Mouse (Mus musculus): ENCODE data around the gene Teddm2. TPM values are rescaled to one million over a fixed set of nuclear protein-coding genes. Genes with fewer than 3 reads are reported as not detected.

Teddm2 gene
- polyA plus RNA-seq, 1 experiment = 0.14 TPM

GRCm38 (mm10) chr1:153836036-153836435 lies 64.0 kb downstream of the Teddm2 start:
- TF ChIP-seq CTCF (conservative IDR thresholded peaks at IDR 0.05; ENCODE audit: insufficient read depth, insufficient read length, low read depth, low read length) (no peak), POLR2A (IDR thresholded peaks at IDR 0.05; ENCODE audit: low read depth, low read length) (no peak)
- no peaks in the 10 kb centered on the region for H3K27me3 ChIP-seq (replicated peaks; ENCODE audit: control insufficient read depth, insufficient read depth, low read length)
- H3K27ac ChIP-seq (ENCODE audit: insufficient read depth, low read depth, low read length) = no peak overlapping the region
- 62% methylated on average over 4 of the region's 4 CpGs for WGBS
- no peak overlapping the region for H3K4me3 ChIP-seq (ENCODE audit: insufficient read depth, low read depth, low read length)
- H3K36me3 ChIP-seq (ENCODE audit: control insufficient read depth, insufficient read depth, low read length) = no peaks in the 10 kb centered on the region
- H3K4me1 ChIP-seq (ENCODE audit: control insufficient read depth, insufficient read depth, low read length) = no peaks in the 10 kb centered on the region
- DNase-seq = no peak

- 83% methylated on average over 4 of the region's 4 CpGs for WGBS
- no peak for DNase-seq
- no peak overlapping the region for H3K4me3 ChIP-seq (ENCODE audit: insufficient read depth, low read depth, low read length)
Measured at GRCm38 (mm10) chr1:153830746-153831145, 69.3 kb downstream of the Teddm2 start.

GRCm38 (mm10) chr1:153820216-153820615 lies 79.8 kb downstream of the Teddm2 start:
- 85% methylated on average over 3 of the region's 3 CpGs for WGBS
- TF ChIP-seq POLR2A (IDR thresholded peaks at IDR 0.05; ENCODE audit: low read depth, low read length) (no peak), CTCF (conservative IDR thresholded peaks at IDR 0.05; ENCODE audit: insufficient read depth, insufficient read length, low read depth, low read length) (no peak)

More at GRCm38 (mm10) chr1:153830746-153831145, 69.3 kb downstream of the Teddm2 start:
- Histone ChIP-seq H3K27ac (ENCODE audit: insufficient read depth, low read depth, low read length) (no peak overlapping the region), H3K4me1 (ENCODE audit: control insufficient read depth, insufficient read depth, low read length) (no peaks in the 10 kb centered on the region), H3K36me3 (ENCODE audit: control insufficient read depth, insufficient read depth, low read length) (no peaks in the 10 kb centered on the region), H3K27me3 (replicated peaks; ENCODE audit: control insufficient read depth, insufficient read depth, low read length) (no peaks in the 10 kb centered on the region)
- TF ChIP-seq POLR2A (IDR thresholded peaks at IDR 0.05; ENCODE audit: low read depth, low read length) = no peak
- TF ChIP-seq CTCF (conservative IDR thresholded peaks at IDR 0.05; ENCODE audit: insufficient read depth, insufficient read length, low read depth, low read length) = no peak

GRCm38 (mm10) chr1:153814278-153814677 lies 85.8 kb downstream of the Teddm2 start:
- H3K27ac ChIP-seq (ENCODE audit: insufficient read depth, low read depth, low read length) = no peak overlapping the region
- no peak for DNase-seq
- no peak overlapping the region for H3K4me3 ChIP-seq (ENCODE audit: insufficient read depth, low read depth, low read length)
- no peaks in the 10 kb centered on the region for H3K27me3 ChIP-seq (replicated peaks; ENCODE audit: control insufficient read depth, insufficient read depth, low read length)
- no peak for TF ChIP-seq CTCF (conservative IDR thresholded peaks at IDR 0.05; ENCODE audit: insufficient read depth, insufficient read length, low read depth, low read length)
- TF ChIP-seq POLR2A (IDR thresholded peaks at IDR 0.05; ENCODE audit: low read depth, low read length) = no peak
- no peaks in the 10 kb centered on the region for H3K36me3 ChIP-seq (ENCODE audit: control insufficient read depth, insufficient read depth, low read length)
- WGBS = 55% methylated on average over 2 of the region's 2 CpGs
- no peaks in the 10 kb centered on the region for H3K4me1 ChIP-seq (ENCODE audit: control insufficient read depth, insufficient read depth, low read length)

More at GRCm38 (mm10) chr1:153820216-153820615, 79.8 kb downstream of the Teddm2 start:
- DNase-seq = no peak
- H3K4me1 ChIP-seq (ENCODE audit: control insufficient read depth, insufficient read depth, low read length) = no peaks in the 10 kb centered on the region
- no peak overlapping the region for H3K4me3 ChIP-seq (ENCODE audit: insufficient read depth, low read depth, low read length)
- no peak overlapping the region for H3K27ac ChIP-seq (ENCODE audit: insufficient read depth, low read depth, low read length)
- no peaks in the 10 kb centered on the region for H3K27me3 ChIP-seq (replicated peaks; ENCODE audit: control insufficient read depth, insufficient read depth, low read length)
- no peaks in the 10 kb centered on the region for H3K36me3 ChIP-seq (ENCODE audit: control insufficient read depth, insufficient read depth, low read length)

- TF ChIP-seq POLR2A (IDR thresholded peaks at IDR 0.05; ENCODE audit: low read depth, low read length) (no peak), CTCF (conservative IDR thresholded peaks at IDR 0.05; ENCODE audit: insufficient read depth, insufficient read length, low read depth, low read length) (peak; percentile 47)
- DNase-seq = peak; percentile 65
- 38% methylated on average over 13 of the region's 13 CpGs for WGBS
Measured at GRCm38 (mm10) chr1:153807390-153807993, 92.5 kb downstream of the Teddm2 start.

GRCm38 (mm10) chr1:153803530-153803929 lies 96.5 kb downstream of the Teddm2 start:
- TF ChIP-seq POLR2A (IDR thresholded peaks at IDR 0.05; ENCODE audit: low read depth, low read length) = no peak
- no peak for TF ChIP-seq CTCF (conservative IDR thresholded peaks at IDR 0.05; ENCODE audit: insufficient read depth, insufficient read length, low read depth, low read length)
- WGBS = 85% methylated on average over 8 of the region's 8 CpGs
- Histone ChIP-seq H3K4me1 (ENCODE audit: control insufficient read depth, insufficient read depth, low read length) (no peaks in the 10 kb centered on the region), H3K27me3 (replicated peaks; ENCODE audit: control insufficient read depth, insufficient read depth, low read length) (no peaks in the 10 kb centered on the region; the same call in 1 of the 2 replicates), H3K27ac (ENCODE audit: insufficient read depth, low read depth, low read length) (no peak overlapping the region), H3K36me3 (ENCODE audit: control insufficient read depth, insufficient read depth, low read length) (no peaks in the 10 kb centered on the region), H3K4me3 (ENCODE audit: insufficient read depth, low read depth, low read length) (no peak overlapping the region)
- DNase-seq = peak; percentile 2

More at GRCm38 (mm10) chr1:153807390-153807993, 92.5 kb downstream of the Teddm2 start:
- Histone ChIP-seq H3K4me3 (ENCODE audit: insufficient read depth, low read depth, low read length) (no peak overlapping the region), H3K27ac (ENCODE audit: insufficient read depth, low read depth, low read length) (no peak overlapping the region), H3K36me3 (ENCODE audit: control insufficient read depth, insufficient read depth, low read length) (no peaks in the 10 kb centered on the region), H3K4me1 (ENCODE audit: control insufficient read depth, insufficient read depth, low read length) (no peaks in the 10 kb centered on the region), H3K27me3 (replicated peaks; ENCODE audit: control insufficient read depth, insufficient read depth, low read length) (no peaks in the 10 kb centered on the region; the same call in 1 of the 2 replicates)

GRCm38 (mm10) chr1:153802691-153803090 lies 97.3 kb downstream of the Teddm2 start:
- Histone ChIP-seq H3K27me3 (replicated peaks; ENCODE audit: control insufficient read depth, insufficient read depth, low read length) (no peaks in the 10 kb centered on the region; the same call in 1 of the 2 replicates), H3K27ac (ENCODE audit: insufficient read depth, low read depth, low read length) (peak overlapping the region; percentile 50; the same call in 1 of the 2 replicates), H3K4me1 (ENCODE audit: control insufficient read depth, insufficient read depth, low read length) (no peaks in the 10 kb centered on the region), H3K36me3 (ENCODE audit: control insufficient read depth, insufficient read depth, low read length) (no peaks in the 10 kb centered on the region), H3K4me3 (ENCODE audit: insufficient read depth, low read depth, low read length) (no peak overlapping the region)
- peak; percentile 18 for DNase-seq
- TF ChIP-seq CTCF (conservative IDR thresholded peaks at IDR 0.05; ENCODE audit: insufficient read depth, insufficient read length, low read depth, low read length) = no peak
- no peak for TF ChIP-seq POLR2A (IDR thresholded peaks at IDR 0.05; ENCODE audit: low read depth, low read length)
- WGBS = 72% methylated on average over 7 of the region's 7 CpGs

Other genes with a start within 250 kb of the Teddm2 start
- gene Rgs8, start 247.2 kb downstream of the Teddm2 start, polyA plus RNA-seq (2012; rRNA removed) = 0.02 and 0.03 TPM in 2 replicates
- 0.45 and 0.61 TPM in 2 replicates for gene Rgs16, start 159.9 kb downstream of the Teddm2 start, polyA plus RNA-seq (2012; rRNA removed)
- gene Rnasel, start 150.8 kb downstream of the Teddm2 start, polyA plus RNA-seq (2012; rRNA removed) = 2.4 and 3.4 TPM in 2 replicates
- gene Rgsl1, start 56.1 kb downstream of the Teddm2 start, polyA plus RNA-seq (2012; rRNA removed) = 0.08 TPM in 1 of 2 replicates, not detected in the other
- gene Teddm1b, start 25.9 kb downstream of the Teddm2 start, polyA plus RNA-seq (2012; rRNA removed) = not detected in 2 replicates
- gene Teddm1a, start 8.5 kb downstream of the Teddm2 start, polyA plus RNA-seq (2012; rRNA removed) = not detected in 2 replicates
- gene Glul, start 284 bp downstream of the Teddm2 start, polyA plus RNA-seq (2012; rRNA removed) = 843 and 1,046 TPM in 2 replicates